Mouse (Mus musculus): ENCODE measurements around the gene Drd3.

DNA sequence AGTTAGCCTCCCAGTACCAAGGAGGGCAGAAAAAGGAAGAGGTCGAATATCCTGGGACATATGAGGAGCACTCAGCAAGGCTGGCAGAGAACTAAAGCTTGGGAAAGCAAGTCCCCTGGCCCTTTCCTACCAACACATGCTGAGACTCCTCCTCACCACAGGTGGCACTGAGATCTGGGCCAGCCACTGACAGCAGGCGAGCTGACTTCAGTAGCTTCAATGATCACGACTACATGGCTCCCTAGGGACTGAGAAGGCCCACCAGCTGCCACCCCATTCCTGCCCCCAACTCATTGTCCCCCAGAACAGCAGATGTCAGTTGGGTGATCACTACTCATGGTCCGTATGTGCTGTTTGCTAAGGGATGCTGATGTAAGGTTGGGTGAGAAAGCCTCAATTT is 60.8 kb downstream of the Drd3 start:
- TF ChIP-seq POLR2A (IDR thresholded peaks at IDR 0.05; ENCODE audit: insufficient read depth, low read length) (no peak), CTCF (IDR thresholded peaks at IDR 0.05; ENCODE audit: low read depth, low read length) (no peak)
